Mouse (Mus musculus) spleen, postnatal 10 days (tissue): Measurements from ENCODE around the gene Rif1.
A peak's percentile ranks its signal among the peaks of the same experiment; 100 is the strongest.

Experiments used
- DNase-seq, 2 experiments: peaks; one replicate each; pipeline ENCODE4 v3.0.0; 2021 to 2022; ENCODE audit warnings: low spot score in 2 of 2

Rif1 gene

GRCm38 (mm10) chr2:52072491-52073140 lies at the start of gene Rif1:
Gene Rif1 (plus strand): TSS chr2:52072832.
- peak; percentile 82 to 89 for DNase-seq

- DNase-seq: no peak
Observed at GRCm38 (mm10) chr2:52027061-52027460, 45.6 kb upstream of the Rif1 start.

GRCm38 (mm10) chr2:52029426-52029825 lies 43.2 kb upstream of the Rif1 start:
- no peak for DNase-seq

GRCm38 (mm10) chr2:52031491-52031890 lies 41.1 kb upstream of the Rif1 start:
- no peak for DNase-seq

GRCm38 (mm10) chr2:52034601-52035000 lies 38.0 kb upstream of the Rif1 start:
- DNase-seq: no peak

GRCm38 (mm10) chr2:52035144-52035543 lies 37.5 kb upstream of the Rif1 start:
- no peak for DNase-seq

GRCm38 (mm10) chr2:52036929-52037595 lies 35.6 kb upstream of the Rif1 start:
- no peak for DNase-seq

GRCm38 (mm10) chr2:52037882-52038281 lies 34.8 kb upstream of the Rif1 start, which contains the start of gene Tnfaip6:
Gene Tnfaip6 (plus strand): TSS chr2:52038009.
- peak in 1 of 2 experiments; percentile 13 for DNase-seq

GRCm38 (mm10) chr2:52038558-52038957 lies 34.1 kb upstream of the Rif1 start:
- DNase-seq: no peak

GRCm38 (mm10) chr2:52039083-52039801 lies 33.4 kb upstream of the Rif1 start:
- no peak for DNase-seq

- no peak for DNase-seq
Observed at GRCm38 (mm10) chr2:52042132-52042531, 30.5 kb upstream of the Rif1 start.

GRCm38 (mm10) chr2:52042714-52043113 lies 29.9 kb upstream of the Rif1 start:
- no peak for DNase-seq

- DNase-seq: no peak
Observed at GRCm38 (mm10) chr2:52043485-52043884, 29.1 kb upstream of the Rif1 start.

- no peak for DNase-seq
Observed at GRCm38 (mm10) chr2:52046032-52046431, 26.6 kb upstream of the Rif1 start.

GRCm38 (mm10) chr2:52050823-52051222 lies 21.8 kb upstream of the Rif1 start:
- DNase-seq: no peak

- no peak for DNase-seq
Observed at GRCm38 (mm10) chr2:52052335-52052734, 20.3 kb upstream of the Rif1 start.

- DNase-seq: no peak
Observed at GRCm38 (mm10) chr2:52053502-52053901, 19.1 kb upstream of the Rif1 start.

- DNase-seq: no peak
Observed at GRCm38 (mm10) chr2:52055616-52056015, 17.0 kb upstream of the Rif1 start.

- DNase-seq: no peak
Observed at GRCm38 (mm10) chr2:52057099-52057498, 15.5 kb upstream of the Rif1 start.

GRCm38 (mm10) chr2:52057681-52058080 lies 15.0 kb upstream of the Rif1 start:
- no peak for DNase-seq

- DNase-seq: no peak
Observed at GRCm38 (mm10) chr2:52068641-52069040, 4.0 kb upstream of the Rif1 start.

- no peak for DNase-seq
Observed at GRCm38 (mm10) chr2:52070816-52071215, 1.8 kb upstream of the Rif1 start.
